Mouse (Mus musculus): ENCODE results near the gene Car8. TPM values are rescaled to one million over a fixed set of nuclear protein-coding genes. Genes with fewer than 3 reads are reported as not detected.
A peak's percentile ranks its signal among the peaks of the same experiment; 100 is the strongest.
"Not testable (repeated sequence)": the region's sequence is repeated elsewhere in the genome, so short reads cannot be mapped to it uniquely, and the experiment has no call there.

Gene Car8
- polyA plus RNA-seq, 1 experiment, result 2.9 TPM

GRCm38 (mm10) chr4:8201631-8202030 is 37.2 kb downstream of the Car8 start:
- TF ChIP-seq CTCF (IDR thresholded peaks at IDR 0.05; ENCODE audit: borderline replicate concordance, extremely low read depth, insufficient read depth, insufficient read length) (no peak), POLR2A (IDR thresholded peaks at IDR 0.05; ENCODE audit: borderline replicate concordance, extremely low read depth, insufficient read depth, insufficient read length, poor library complexity, severe bottlenecking) (no peak)
- DNase-seq (ENCODE audit: low read depth), result no peak

- TF ChIP-seq CTCF (IDR thresholded peaks at IDR 0.05; ENCODE audit: borderline replicate concordance, extremely low read depth, insufficient read depth, insufficient read length) (no peak), POLR2A (IDR thresholded peaks at IDR 0.05; ENCODE audit: borderline replicate concordance, extremely low read depth, insufficient read depth, insufficient read length, poor library complexity, severe bottlenecking) (no peak)
- DNase-seq (ENCODE audit: low read depth), result no peak
Measured at GRCm38 (mm10) chr4:8200081-8200480, 38.8 kb downstream of the Car8 start.

GRCm38 (mm10) chr4:8198033-8198432 is 40.8 kb downstream of the Car8 start:
- peak; percentile 38 for DNase-seq (ENCODE audit: low read depth)
- TF ChIP-seq POLR2A (IDR thresholded peaks at IDR 0.05; ENCODE audit: borderline replicate concordance, extremely low read depth, insufficient read depth, insufficient read length, poor library complexity, severe bottlenecking) (no peak), CTCF (IDR thresholded peaks at IDR 0.05; ENCODE audit: borderline replicate concordance, extremely low read depth, insufficient read depth, insufficient read length) (no peak)

- no peak for TF ChIP-seq POLR2A (IDR thresholded peaks at IDR 0.05; ENCODE audit: borderline replicate concordance, extremely low read depth, insufficient read depth, insufficient read length, poor library complexity, severe bottlenecking)
- TF ChIP-seq CTCF (IDR thresholded peaks at IDR 0.05; ENCODE audit: borderline replicate concordance, extremely low read depth, insufficient read depth, insufficient read length), result no peak
- DNase-seq (ENCODE audit: low read depth), result no peak
Measured at GRCm38 (mm10) chr4:8190441-8190840, 48.4 kb downstream of the Car8 start.

- no peak for TF ChIP-seq POLR2A (IDR thresholded peaks at IDR 0.05; ENCODE audit: borderline replicate concordance, extremely low read depth, insufficient read depth, insufficient read length, poor library complexity, severe bottlenecking)
- no peak for TF ChIP-seq CTCF (IDR thresholded peaks at IDR 0.05; ENCODE audit: borderline replicate concordance, extremely low read depth, insufficient read depth, insufficient read length)
- DNase-seq (ENCODE audit: low read depth), result peak; percentile 51
Measured at GRCm38 (mm10) chr4:8186921-8187687, 51.7 kb downstream of the Car8 start.

GRCm38 (mm10) chr4:8180576-8180975 is 58.3 kb downstream of the Car8 start:
- no peak for DNase-seq (ENCODE audit: low read depth)
- TF ChIP-seq POLR2A (IDR thresholded peaks at IDR 0.05; ENCODE audit: borderline replicate concordance, extremely low read depth, insufficient read depth, insufficient read length, poor library complexity, severe bottlenecking), result no peak
- no peak for TF ChIP-seq CTCF (IDR thresholded peaks at IDR 0.05; ENCODE audit: borderline replicate concordance, extremely low read depth, insufficient read depth, insufficient read length)

- TF ChIP-seq POLR2A (IDR thresholded peaks at IDR 0.05; ENCODE audit: borderline replicate concordance, extremely low read depth, insufficient read depth, insufficient read length, poor library complexity, severe bottlenecking) (no peak), CTCF (IDR thresholded peaks at IDR 0.05; ENCODE audit: borderline replicate concordance, extremely low read depth, insufficient read depth, insufficient read length) (no peak)
- DNase-seq (ENCODE audit: low read depth), result no peak
Measured at GRCm38 (mm10) chr4:8154589-8155198, 84.1 kb downstream of the Car8 start.

GRCm38 (mm10) chr4:8153926-8154325 is 84.9 kb downstream of the Car8 start:
- DNase-seq (ENCODE audit: low read depth), result not testable (repeated sequence)

GRCm38 (mm10) chr4:8137403-8137802 is 101.4 kb downstream of the Car8 start:
- TF ChIP-seq CTCF (IDR thresholded peaks at IDR 0.05; ENCODE audit: borderline replicate concordance, extremely low read depth, insufficient read depth, insufficient read length), result no peak
- no peak for TF ChIP-seq POLR2A (IDR thresholded peaks at IDR 0.05; ENCODE audit: borderline replicate concordance, extremely low read depth, insufficient read depth, insufficient read length, poor library complexity, severe bottlenecking)
- DNase-seq (ENCODE audit: low read depth), result no peak

GRCm38 (mm10) chr4:8132024-8132423 is 106.8 kb downstream of the Car8 start:
- DNase-seq (ENCODE audit: low read depth), result no peak
- TF ChIP-seq POLR2A (IDR thresholded peaks at IDR 0.05; ENCODE audit: borderline replicate concordance, extremely low read depth, insufficient read depth, insufficient read length, poor library complexity, severe bottlenecking) (no peak), CTCF (IDR thresholded peaks at IDR 0.05; ENCODE audit: borderline replicate concordance, extremely low read depth, insufficient read depth, insufficient read length) (no peak)

- DNase-seq (ENCODE audit: low read depth), result no peak
- no peak for TF ChIP-seq CTCF (IDR thresholded peaks at IDR 0.05; ENCODE audit: borderline replicate concordance, extremely low read depth, insufficient read depth, insufficient read length)
Measured at GRCm38 (mm10) chr4:8113558-8113957, 125.3 kb downstream of the Car8 start.

GRCm38 (mm10) chr4:8111891-8112290 is 127.0 kb downstream of the Car8 start:
- no peak for DNase-seq (ENCODE audit: low read depth)
- TF ChIP-seq CTCF (IDR thresholded peaks at IDR 0.05; ENCODE audit: borderline replicate concordance, extremely low read depth, insufficient read depth, insufficient read length) (no peak), POLR2A (IDR thresholded peaks at IDR 0.05; ENCODE audit: borderline replicate concordance, extremely low read depth, insufficient read depth, insufficient read length, poor library complexity, severe bottlenecking) (no peak)
